Mouse (Mus musculus): ENCODE results near the gene Shank3. TPM values are rescaled to one million over a fixed set of nuclear protein-coding genes. Genes with fewer than 3 reads are reported as not detected.

Shank3 gene
- total RNA-seq, 2 experiments from 2014 or later = 196 to 197 TPM

- intact Hi-C loops (cut with DNase I) = no loop called here
- no peak for DNase-seq (ENCODE audit: extremely low spot score in 1 of 2, low spot score in 2 of 2)
These were observed 24.2 kb upstream of the Shank3 start for GRCm38 (mm10) chr15:89475293-89475600.

DNA sequence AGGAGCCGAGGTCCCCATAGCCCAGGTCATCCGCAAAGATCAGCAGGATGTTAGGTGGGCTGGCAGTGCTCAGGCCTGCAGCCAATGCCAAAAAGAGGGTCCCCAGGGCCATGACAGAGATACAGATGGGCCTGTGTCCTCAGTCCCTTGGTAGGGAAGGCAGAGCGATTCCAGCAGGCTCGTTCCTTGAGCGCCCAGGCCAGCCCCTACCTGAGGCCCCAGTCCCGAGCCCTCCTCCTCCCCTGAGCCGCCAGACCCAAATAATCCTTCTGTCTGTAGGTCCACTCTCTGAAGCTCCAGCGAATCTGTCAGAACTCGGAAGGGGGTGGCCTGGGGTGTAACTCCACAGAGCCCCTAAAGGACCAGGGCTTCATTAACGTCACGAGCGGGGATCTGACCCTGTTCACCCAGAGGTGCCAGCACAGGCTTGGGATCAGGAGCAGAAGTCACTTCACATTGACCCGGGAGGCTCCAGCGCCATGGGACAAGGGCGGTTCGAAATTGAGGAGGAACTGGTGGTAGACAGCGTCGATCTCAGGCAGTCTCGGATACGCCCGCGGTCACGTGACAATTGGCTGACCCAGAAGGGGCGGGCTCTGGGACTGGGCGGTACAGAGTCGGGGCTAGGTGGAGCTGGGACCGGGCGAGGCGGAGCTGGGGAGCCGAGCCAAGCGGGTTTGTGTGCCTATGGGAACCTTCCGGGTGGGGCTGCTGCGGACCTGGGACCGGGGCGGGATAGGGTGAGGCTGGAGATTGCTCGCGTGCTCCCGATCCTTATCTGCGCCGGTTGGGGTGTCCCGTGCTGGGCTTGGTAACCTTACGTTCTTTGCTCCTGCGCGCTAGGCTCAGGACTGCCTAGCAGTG, 23.6 kb upstream of the Shank3 start:
- peak; percentile 92 to 98 for DNase-seq (ENCODE audit: extremely low spot score in 1 of 2, low spot score in 2 of 2)
- intact Hi-C loops (cut with DNase I) = no loop called here

GRCm38 (mm10) chr15:89476475-89476815, 23.0 kb upstream of the Shank3 start:
- no peak for DNase-seq (ENCODE audit: extremely low spot score in 1 of 2, low spot score in 2 of 2)
- intact Hi-C loops (cut with DNase I) = no loop called here

- intact Hi-C loops (cut with DNase I) = no loop called here
- DNase-seq (ENCODE audit: extremely low spot score in 1 of 2, low spot score in 2 of 2) = peak in 1 of 2 experiments; percentile 57
These were observed 22.3 kb upstream of the Shank3 start, which contains the start of gene Arsa for GRCm38 (mm10) chr15:89477091-89477491. Gene Arsa (minus strand): TSS chr15:89477425.

- DNase-seq (ENCODE audit: extremely low spot score in 1 of 2, low spot score in 2 of 2) = no peak
- intact Hi-C loops (cut with DNase I) = no loop called here
These were observed 21.6 kb upstream of the Shank3 start for GRCm38 (mm10) chr15:89477806-89478205.

- no peak for DNase-seq (ENCODE audit: extremely low spot score in 1 of 2, low spot score in 2 of 2)
- intact Hi-C loops (cut with DNase I) = no loop called here
These were observed 20.8 kb upstream of the Shank3 start for GRCm38 (mm10) chr15:89478622-89479021.

GRCm38 (mm10) chr15:89480584-89480983, 18.8 kb upstream of the Shank3 start:
- intact Hi-C loops (cut with DNase I) = no loop called here

DNA sequence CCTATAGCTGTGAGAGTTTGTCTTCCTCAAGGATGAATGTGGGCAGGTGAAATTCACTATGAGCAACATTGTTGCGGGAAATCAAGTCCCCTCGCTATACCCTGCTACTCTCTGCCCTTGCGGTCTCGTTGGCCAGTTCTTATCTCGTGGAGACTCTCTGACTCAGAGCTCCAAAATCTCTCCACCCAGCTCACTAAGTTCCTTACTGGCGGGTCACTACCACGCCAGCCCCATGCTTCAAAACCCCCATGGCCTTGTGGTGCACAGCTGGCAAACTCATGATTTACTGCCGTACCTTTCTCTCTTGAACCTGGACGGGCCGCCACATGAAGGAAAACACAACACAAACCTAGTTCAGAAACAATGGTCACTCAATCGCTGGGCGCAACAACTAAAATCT, 11.2 kb upstream of the Shank3 start:
- intact Hi-C loops (cut with DNase I) = no loop called here
- DNase-seq (ENCODE audit: extremely low spot score in 1 of 2, low spot score in 2 of 2) = no peak

More at GRCm38 (mm10) chr15:89480584-89480983, 18.8 kb upstream of the Shank3 start:
- DNase-seq (ENCODE audit: extremely low spot score in 1 of 2, low spot score in 2 of 2) = peak in 1 of 2 experiments; percentile 39

DNA sequence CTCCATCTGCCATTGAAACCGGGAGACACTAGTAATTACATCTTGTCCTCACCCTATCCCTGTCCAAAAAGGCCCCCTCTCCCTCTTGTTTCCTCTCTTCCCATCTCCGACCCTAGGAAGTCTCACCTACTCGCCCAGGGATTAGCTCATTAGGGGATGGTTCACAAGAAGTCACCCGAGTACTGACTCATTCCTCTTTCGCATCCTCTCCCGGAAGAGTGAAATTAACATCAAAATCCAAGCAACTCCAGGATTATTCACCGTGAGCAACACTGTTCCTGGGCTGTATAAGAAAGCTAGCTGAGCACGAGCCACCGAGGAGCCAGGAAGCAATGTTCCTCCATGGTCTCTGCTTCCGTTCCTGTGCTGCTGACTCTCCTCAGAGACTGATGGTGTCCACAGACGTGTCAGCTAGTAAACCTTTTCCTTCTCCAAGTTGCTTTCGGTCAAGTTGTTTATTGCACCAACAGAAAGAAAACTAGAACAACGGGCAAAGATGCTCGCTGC, 10.8 kb upstream of the Shank3 start:
- intact Hi-C loops (cut with DNase I) = no loop called here
- DNase-seq (ENCODE audit: extremely low spot score in 1 of 2, low spot score in 2 of 2) = no peak

DNA sequence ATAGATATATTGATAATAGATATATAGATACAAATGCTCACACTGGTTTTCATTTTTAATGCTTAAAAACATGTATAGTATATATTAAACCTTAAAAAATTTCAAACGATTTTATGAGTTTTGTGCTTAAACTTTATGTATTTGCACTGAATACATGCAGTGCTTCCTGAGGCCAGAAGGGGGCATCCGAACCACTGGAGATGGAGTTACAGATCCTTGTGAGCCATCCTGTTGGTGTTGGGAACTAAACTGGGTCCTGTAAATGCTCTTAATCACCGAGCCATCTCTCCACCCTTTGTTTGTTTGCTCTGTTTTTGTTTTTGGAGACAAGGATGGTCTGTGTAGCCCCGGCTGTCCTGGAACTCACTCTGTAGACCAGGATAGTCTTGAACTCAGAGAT, 4.5 kb upstream of the Shank3 start:
- intact Hi-C loops (cut with DNase I) = no loop called here
- no peak for DNase-seq (ENCODE audit: extremely low spot score in 1 of 2, low spot score in 2 of 2)

DNA sequence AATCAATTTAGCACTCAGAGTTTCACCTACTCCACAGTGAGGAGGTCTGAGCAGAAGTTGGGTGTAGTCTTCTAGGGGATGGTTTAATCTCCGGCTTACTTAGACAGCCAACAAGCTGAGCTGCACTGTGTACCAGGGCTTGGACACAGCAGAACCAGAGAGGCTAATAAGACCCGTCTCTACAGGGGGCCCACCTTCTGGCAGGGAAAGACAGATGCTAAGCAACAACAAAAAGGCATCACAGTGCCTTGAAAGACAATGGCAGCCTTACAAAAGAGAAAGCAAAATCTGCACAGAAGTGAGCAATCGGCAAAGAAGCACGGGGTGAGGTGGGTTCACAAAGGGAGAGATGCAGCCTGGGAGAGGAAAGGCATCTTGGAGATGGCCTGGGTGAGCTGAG, 3.3 kb upstream of the Shank3 start:
- no peak for DNase-seq (ENCODE audit: extremely low spot score in 1 of 2, low spot score in 2 of 2)
- intact Hi-C loops (cut with DNase I) = no loop called here

GRCm38 (mm10) chr15:89496841-89497240, 2.6 kb upstream of the Shank3 start:
- no peak for DNase-seq (ENCODE audit: extremely low spot score in 1 of 2, low spot score in 2 of 2)
- intact Hi-C loops (cut with DNase I) = no loop called here

DNA sequence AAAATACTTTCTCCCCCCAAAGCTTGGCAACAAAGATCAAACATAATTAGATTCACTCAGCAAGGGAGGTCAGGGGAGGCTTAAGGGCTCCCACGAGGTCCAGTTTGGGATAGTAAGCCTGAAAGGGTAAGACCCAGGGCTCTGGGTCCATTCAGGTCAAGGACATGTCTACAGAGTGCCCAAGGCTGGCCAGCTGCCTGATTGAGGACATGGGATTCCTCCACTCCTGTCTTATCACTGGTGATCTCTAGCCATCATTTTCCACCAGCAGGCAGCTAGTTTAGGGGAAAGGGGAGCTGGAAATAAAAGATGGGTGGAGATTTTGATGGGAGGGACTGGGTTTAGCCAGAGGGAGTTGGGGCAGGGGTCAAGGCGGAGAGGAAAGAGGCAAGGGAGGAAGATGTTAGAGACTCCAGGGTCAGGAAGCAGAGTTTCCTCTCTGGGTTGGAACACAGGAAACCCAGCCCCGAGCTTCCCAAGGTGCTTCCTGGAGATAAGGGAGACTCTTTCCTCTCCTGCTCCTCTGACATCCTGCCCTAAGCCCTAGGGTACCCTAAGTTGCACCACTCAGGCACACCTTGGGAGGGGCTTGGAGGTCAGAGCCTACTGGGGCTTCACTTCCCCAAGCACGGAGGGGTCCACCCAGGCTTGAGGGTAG, 1.9 kb upstream of the Shank3 start:
- DNase-seq (ENCODE audit: extremely low spot score in 1 of 2, low spot score in 2 of 2) = peak in 1 of 2 experiments; percentile 74
- intact Hi-C loops (cut with DNase I) = no loop called here

DNA sequence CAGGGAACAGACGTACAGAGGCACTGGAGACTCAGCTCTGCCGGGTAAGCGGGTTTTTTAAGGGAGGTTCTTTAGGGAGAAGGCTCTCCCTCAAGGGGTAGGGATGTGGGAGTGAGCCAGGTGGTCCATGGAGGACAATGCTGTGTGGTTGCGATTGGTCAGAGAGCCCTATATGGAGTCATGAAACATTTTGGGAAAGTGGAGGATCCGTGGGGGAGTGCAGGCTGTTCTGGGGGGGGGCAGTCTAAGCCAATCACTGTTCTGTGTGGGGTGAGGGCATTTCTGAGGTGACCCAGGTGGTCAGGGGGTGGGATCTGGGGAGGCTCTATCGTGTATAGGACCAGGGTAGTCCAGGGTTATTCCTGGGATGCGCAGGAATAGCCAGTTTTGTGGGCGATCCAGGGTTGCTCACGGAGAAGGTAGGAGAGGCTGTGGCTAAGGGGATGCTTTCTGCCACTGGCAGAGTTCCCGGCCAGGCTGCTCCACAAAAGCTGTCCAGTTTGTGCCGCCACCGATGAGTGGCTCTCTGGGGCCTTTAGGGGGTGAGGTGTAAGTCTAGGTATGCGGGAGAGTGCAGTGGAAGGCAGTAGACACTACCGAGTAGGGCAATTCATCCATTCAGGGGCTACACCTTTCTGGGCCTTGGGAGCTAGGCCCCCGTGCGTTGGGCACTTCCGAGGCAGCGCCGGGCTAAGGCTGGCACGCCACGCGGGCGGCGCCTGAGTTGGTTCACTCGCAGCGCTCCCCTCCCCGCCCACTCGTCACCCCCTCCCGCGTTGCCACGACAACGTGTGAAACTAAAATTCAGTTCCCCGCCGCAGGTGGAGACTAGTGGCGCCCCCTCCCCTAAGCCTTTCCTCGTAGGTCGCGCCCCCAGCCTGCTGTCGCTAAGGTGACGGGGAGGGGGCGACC, 1.1 kb upstream of the Shank3 start:
- DNase-seq (ENCODE audit: extremely low spot score in 1 of 2, low spot score in 2 of 2) = peak; percentile 73 to 90
- intact Hi-C loops (cut with DNase I) = no loop called here

GRCm38 (mm10) chr15:89499784-89500220, 379 bp downstream of the Shank3 start:
- peak; percentile 46 to 85 for DNase-seq (ENCODE audit: extremely low spot score in 1 of 2, low spot score in 2 of 2)
- intact Hi-C loops (cut with DNase I) = no loop called here

DNA sequence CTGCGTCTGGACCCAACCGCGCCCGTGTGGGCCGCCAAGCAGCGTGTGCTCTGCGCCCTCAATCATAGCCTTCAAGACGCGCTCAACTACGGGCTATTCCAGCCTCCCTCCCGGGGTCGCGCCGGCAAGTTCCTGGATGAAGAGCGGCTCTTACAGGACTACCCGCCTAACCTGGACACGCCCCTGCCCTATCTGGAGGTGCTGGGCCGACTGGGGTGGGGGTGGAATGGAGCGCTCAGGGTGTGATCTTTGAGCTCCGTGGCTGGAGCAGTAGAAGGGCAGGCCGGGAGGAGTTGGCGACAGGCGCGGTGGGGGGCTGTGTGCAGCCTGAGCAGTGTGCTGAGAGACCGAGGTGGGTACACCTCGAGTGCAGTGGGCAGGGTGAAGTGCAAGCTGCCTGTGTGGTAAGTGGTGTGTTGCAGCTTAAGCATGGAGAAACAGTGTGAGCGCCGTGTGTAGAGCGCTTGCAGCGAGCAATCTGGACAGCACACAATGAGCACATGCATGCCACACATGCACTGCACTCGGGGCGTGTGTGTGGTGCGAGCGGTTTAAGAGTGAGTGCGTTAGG, 883 bp downstream of the Shank3 start:
- peak in 1 of 2 experiments; percentile 50 for DNase-seq (ENCODE audit: extremely low spot score in 1 of 2, low spot score in 2 of 2)
- intact Hi-C loops (cut with DNase I) = no loop called here

DNA sequence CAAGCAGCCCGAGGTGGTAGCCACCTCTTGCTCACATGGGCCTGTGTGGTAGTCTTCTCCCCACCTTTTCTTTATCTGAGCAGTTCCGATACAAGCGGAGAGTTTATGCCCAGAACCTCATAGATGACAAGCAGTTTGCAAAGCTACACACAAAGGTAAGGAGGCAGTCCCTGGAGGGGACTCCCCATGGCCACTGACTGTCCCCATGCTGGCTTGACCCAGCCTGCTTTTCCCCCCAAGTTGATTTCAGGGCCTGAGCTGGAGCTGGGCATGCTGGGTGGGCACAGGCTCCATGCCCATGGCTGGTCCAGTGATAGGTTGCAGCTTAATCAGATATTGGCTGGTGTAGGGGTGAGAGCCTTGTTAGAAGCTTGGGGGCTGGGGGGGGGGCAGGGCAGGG, 1.9 kb downstream of the Shank3 start:
- intact Hi-C loops (cut with DNase I) = no loop called here
- no peak for DNase-seq (ENCODE audit: extremely low spot score in 1 of 2, low spot score in 2 of 2)

- no peak for DNase-seq (ENCODE audit: extremely low spot score in 1 of 2, low spot score in 2 of 2)
- intact Hi-C loops (cut with DNase I) = no loop called here
These were observed 5.4 kb downstream of the Shank3 start for GRCm38 (mm10) chr15:89504838-89505237.

DNA sequence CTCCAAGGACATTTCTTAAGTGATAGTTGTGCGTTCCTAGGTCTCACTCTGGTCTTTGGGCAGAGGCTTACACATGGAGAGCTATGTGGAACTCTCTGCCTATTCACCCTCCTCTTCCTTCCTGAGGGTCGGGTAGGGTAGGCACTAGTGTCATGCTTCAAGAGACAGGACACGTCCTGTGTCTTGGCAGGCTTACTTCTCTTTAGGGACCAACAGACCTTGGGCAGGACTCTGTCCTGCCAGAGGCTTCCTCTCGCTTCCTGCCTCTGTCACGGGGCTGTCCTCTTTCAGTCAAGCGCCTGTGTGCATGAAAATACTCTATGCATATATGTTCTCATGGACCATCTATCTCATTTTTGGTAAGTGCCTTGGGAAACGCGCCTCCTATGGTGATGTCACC, 8.3 kb downstream of the Shank3 start:
- DNase-seq (ENCODE audit: extremely low spot score in 1 of 2, low spot score in 2 of 2) = no peak
- intact Hi-C loops (cut with DNase I) = no loop called here

Measured in left cerebral cortex, postnatal 10 days (tissue).